Mouse (Mus musculus): ENCODE measurements around the gene Coq9. TPM values are rescaled to one million over a fixed set of nuclear protein-coding genes. Genes with fewer than 3 reads are reported as not detected.
A peak's percentile ranks its signal among the peaks of the same experiment; 100 is the strongest.

The Coq9 gene
- total and polyA plus RNA-seq, 3 experiments = 38.2 to 109 (median 68.8) TPM

DNA sequence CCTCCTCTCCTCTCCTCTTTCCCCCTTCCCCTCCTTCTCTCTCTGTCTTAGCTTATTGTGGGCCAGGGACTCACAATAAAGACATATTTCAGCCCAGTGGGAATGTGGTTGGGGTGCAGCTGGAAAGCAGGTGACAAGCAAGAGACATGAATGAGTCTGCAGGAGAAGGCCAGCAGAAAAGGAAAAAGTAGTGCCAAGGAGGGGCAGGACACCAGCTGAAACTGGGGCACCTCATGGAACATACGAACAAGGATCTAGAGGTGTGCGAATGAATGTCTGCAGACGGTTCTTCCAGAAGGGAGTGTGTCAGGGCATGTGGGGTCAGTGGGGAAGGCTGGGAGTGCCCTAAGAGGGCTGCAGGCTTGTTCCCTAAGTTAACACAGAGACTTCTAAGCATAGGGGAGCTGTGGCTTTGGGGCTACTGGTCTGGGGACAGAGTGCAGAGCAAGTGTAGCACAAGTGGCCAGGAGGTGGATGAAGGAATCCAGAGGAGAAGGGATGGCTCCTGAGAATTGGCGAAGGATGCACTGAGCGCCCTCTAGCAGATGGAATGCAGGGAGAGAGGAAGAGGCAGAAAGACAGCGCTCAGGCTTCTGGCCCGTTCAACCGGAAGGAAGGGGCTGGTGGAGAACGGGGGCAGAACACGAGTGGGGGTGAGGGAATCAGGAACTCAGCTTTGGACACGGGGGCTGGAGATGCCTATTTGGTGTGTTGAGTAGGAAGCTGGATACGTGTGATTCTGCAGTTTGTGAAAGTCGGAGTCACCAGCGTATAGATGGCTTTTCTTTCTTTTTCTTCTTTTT, 36.6 kb upstream of the Coq9 start:
- TF ChIP-seq TAL1 (conservative IDR thresholded peaks at IDR 0.05; ENCODE audit: low read depth, low read length) (no peak), GATA1 (IDR thresholded peaks at IDR 0.05; ENCODE audit: borderline replicate concordance, low read length) (no peak), GATA2 (IDR thresholded peaks at IDR 0.05; ENCODE audit: borderline replicate concordance, low read depth, low read length) (no peak), POLR2AphosphoS5 (IDR thresholded peaks at IDR 0.05; ENCODE audit: insufficient replicate concordance, low read depth, low read length) (no peak), CTCF (IDR thresholded peaks at IDR 0.05; ENCODE audit: low read depth, low read length) (no peak)
- DNase-seq (ENCODE audit: low spot score) (no peak), ATAC-seq (ENCODE audit: extremely low read depth, insufficient number of reproducible peaks, low FRiP score, poor library complexity, severe bottlenecking) (no peak)
- Histone ChIP-seq H3K9me3 (replicated peaks) (no peaks in the 10 kb centered on the region), H3K27me3 (ENCODE audit: insufficient read depth, low read length) (peaks cover 4% of the 10 kb centered on the region; the same call in 1 of the 2 replicates), H3K4me3 (ENCODE audit: low read depth, low read length) (no peak overlapping the region), H3K36me3 (replicated peaks) (no peaks in the 10 kb centered on the region), H3K4me1 (ENCODE audit: insufficient read depth, low read depth, low read length) (peaks cover 13% of the 10 kb centered on the region)

DNA sequence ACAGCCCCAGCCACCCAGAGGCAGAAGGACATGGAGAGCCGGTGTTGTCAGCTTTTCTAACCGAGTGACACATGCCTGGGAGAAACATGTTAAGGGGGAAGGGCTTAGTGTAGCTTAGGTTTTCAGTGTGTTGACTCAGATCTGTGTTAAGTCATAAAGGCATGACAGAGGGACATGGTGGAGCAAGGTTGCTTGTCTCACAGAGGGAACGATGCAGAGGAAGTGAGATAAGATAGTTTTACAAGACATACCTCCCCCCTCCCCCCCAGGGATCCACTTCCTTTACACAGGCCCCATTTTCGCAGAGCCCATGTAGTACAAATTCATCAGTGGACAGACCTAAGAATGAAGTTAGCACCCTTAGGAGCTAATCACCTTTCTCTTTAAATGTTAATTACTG, 35.7 kb upstream of the Coq9 start:
- ATAC-seq (ENCODE audit: extremely low read depth, insufficient number of reproducible peaks, low FRiP score, poor library complexity, severe bottlenecking) (peak; percentile 16; the same call in 1 of the 2 replicates), DNase-seq (ENCODE audit: low spot score) (no peak)
- Histone ChIP-seq H3K4me3 (ENCODE audit: low read depth, low read length) (no peak overlapping the region), H3K27me3 (ENCODE audit: insufficient read depth, low read length) (peaks cover 6% of the 10 kb centered on the region), H3K9me3 (replicated peaks) (no peaks in the 10 kb centered on the region), H3K36me3 (replicated peaks) (no peaks in the 10 kb centered on the region), H3K4me1 (ENCODE audit: insufficient read depth, low read depth, low read length) (peaks cover 13% of the 10 kb centered on the region)
- TF ChIP-seq GATA1 (IDR thresholded peaks at IDR 0.05; ENCODE audit: borderline replicate concordance, low read length) = no peak
- TF ChIP-seq CTCF (IDR thresholded peaks at IDR 0.05; ENCODE audit: low read depth, low read length) = no peak
- TF ChIP-seq POLR2AphosphoS5 (IDR thresholded peaks at IDR 0.05; ENCODE audit: insufficient replicate concordance, low read depth, low read length) = no peak
- TF ChIP-seq TAL1 (conservative IDR thresholded peaks at IDR 0.05; ENCODE audit: low read depth, low read length) = no peak
- no peak for TF ChIP-seq GATA2 (IDR thresholded peaks at IDR 0.05; ENCODE audit: borderline replicate concordance, low read depth, low read length)

DNA sequence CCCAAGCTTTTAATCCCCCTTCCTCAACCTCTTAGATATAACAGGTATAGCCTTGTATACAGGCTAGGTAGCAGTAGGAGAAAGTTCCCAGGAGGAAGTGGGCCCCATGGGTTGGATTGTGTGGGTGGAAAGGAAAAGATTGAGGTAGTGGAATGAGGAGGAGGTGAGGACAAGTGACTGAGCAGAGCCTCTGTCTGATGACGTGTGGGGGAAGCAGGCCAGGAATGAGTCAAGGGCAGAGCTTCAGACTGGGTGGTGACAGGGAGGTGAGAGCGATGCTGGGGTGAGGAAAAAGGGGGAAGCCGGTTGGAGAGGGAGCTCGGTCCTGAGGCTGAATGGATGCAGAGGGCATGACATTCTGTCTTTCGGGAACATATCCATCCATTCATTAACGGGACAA, 34.6 kb upstream of the Coq9 start:
- no peaks in the 10 kb centered on the region for H3K36me3 ChIP-seq (replicated peaks)
- ATAC-seq (ENCODE audit: extremely low read depth, insufficient number of reproducible peaks, low FRiP score, poor library complexity, severe bottlenecking) = no peak
- no peaks in the 10 kb centered on the region for H3K9me3 ChIP-seq (replicated peaks)
- H3K4me3 ChIP-seq (ENCODE audit: low read depth, low read length) = no peak overlapping the region
- no peak for DNase-seq (ENCODE audit: low spot score)
- TF ChIP-seq GATA1 (IDR thresholded peaks at IDR 0.05; ENCODE audit: borderline replicate concordance, low read length) = no peak
- TF ChIP-seq POLR2AphosphoS5 (IDR thresholded peaks at IDR 0.05; ENCODE audit: insufficient replicate concordance, low read depth, low read length) = no peak
- TF ChIP-seq CTCF (IDR thresholded peaks at IDR 0.05; ENCODE audit: low read depth, low read length) = no peak
- no peak for TF ChIP-seq GATA2 (IDR thresholded peaks at IDR 0.05; ENCODE audit: borderline replicate concordance, low read depth, low read length)
- TF ChIP-seq TAL1 (conservative IDR thresholded peaks at IDR 0.05; ENCODE audit: low read depth, low read length) = no peak
- H3K4me1 ChIP-seq (ENCODE audit: insufficient read depth, low read depth, low read length) = peaks cover 13% of the 10 kb centered on the region
- H3K27me3 ChIP-seq (ENCODE audit: insufficient read depth, low read length) = peaks cover 13% of the 10 kb centered on the region

DNA sequence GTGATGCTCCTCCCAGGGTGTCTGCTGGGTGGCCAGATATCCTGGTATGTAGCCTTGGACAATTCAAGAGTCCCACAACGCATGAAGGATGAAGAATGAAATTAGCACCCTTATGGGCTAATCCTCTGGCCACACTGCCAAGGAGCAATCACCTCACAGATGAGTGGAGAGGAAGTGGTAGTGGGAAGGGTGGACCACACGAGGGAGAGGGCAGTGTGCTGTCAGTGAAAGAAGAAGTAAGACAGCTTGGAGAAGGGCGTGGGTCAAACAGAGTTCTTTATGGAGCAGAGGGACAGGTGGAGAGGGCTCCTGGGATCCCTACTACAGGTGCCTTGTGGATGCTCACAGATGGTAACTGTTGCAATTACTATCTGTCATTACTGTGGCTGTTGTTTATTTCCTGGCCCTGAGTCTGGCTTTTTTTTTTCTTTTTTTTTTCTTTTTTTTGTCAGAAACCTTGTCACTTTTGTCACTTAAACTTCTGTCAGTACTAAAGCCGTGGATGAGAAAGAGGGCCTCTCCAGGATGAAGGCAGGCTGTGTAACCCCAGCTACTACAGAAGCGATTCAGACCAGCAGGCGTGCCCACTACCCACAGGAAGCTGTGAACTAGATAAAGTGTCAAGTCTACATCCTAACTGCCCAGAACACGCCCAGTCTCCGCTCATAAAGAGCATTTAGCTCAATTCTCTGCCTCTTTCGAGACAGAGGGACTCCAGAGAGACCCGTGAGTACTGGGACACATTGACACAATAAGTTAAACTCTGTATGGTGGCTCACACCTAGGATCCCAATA, 33.4 kb upstream of the Coq9 start:
- DNase-seq (ENCODE audit: low spot score) = no peak
- peaks cover 13% of the 10 kb centered on the region for H3K4me1 ChIP-seq (ENCODE audit: insufficient read depth, low read depth, low read length)

DNA sequence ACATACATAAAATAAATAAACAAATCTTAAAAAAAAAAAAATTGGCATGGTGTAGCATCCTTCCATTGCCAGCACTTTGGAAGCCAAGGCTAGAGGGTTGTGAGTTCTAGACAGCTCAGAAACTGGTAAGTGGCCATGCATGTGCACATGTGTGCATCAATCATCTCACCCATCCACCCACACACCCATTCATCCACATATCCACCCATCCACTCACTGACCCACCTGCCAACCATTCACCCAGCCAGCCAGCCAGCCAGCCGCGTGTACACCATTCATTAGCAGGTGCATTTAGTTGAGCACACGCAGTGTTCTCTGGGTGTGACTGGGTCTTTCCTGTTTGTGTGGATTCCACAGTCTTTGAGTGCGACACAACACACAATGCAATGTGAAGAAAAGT, 32.3 kb upstream of the Coq9 start:
- no peaks in the 10 kb centered on the region for H3K36me3 ChIP-seq (replicated peaks)
- no peak for ATAC-seq (ENCODE audit: extremely low read depth, insufficient number of reproducible peaks, low FRiP score, poor library complexity, severe bottlenecking)
- TF ChIP-seq POLR2AphosphoS5 (IDR thresholded peaks at IDR 0.05; ENCODE audit: insufficient replicate concordance, low read depth, low read length) (no peak), CTCF (IDR thresholded peaks at IDR 0.05; ENCODE audit: low read depth, low read length) (no peak), GATA1 (IDR thresholded peaks at IDR 0.05; ENCODE audit: borderline replicate concordance, low read length) (no peak), TAL1 (conservative IDR thresholded peaks at IDR 0.05; ENCODE audit: low read depth, low read length) (no peak), GATA2 (IDR thresholded peaks at IDR 0.05; ENCODE audit: borderline replicate concordance, low read depth, low read length) (no peak)
- H3K4me1 ChIP-seq (ENCODE audit: insufficient read depth, low read depth, low read length) = peaks cover 8% of the 10 kb centered on the region
- peaks cover 13% of the 10 kb centered on the region for H3K27me3 ChIP-seq (ENCODE audit: insufficient read depth, low read length)
- H3K4me3 ChIP-seq (ENCODE audit: low read depth, low read length) = no peak overlapping the region
- no peak for DNase-seq (ENCODE audit: low spot score)
- no peaks in the 10 kb centered on the region for H3K9me3 ChIP-seq (replicated peaks)

More for the DNA sequence above, 33.4 kb upstream of the Coq9 start:
- peaks cover 13% of the 10 kb centered on the region for H3K27me3 ChIP-seq (ENCODE audit: insufficient read depth, low read length)
- H3K36me3 ChIP-seq (replicated peaks) = no peaks in the 10 kb centered on the region
- no peaks in the 10 kb centered on the region for H3K9me3 ChIP-seq (replicated peaks)
- TF ChIP-seq CTCF (IDR thresholded peaks at IDR 0.05; ENCODE audit: low read depth, low read length) (no peak), POLR2AphosphoS5 (IDR thresholded peaks at IDR 0.05; ENCODE audit: insufficient replicate concordance, low read depth, low read length) (no peak), GATA2 (IDR thresholded peaks at IDR 0.05; ENCODE audit: borderline replicate concordance, low read depth, low read length) (no peak), GATA1 (IDR thresholded peaks at IDR 0.05; ENCODE audit: borderline replicate concordance, low read length) (no peak), TAL1 (conservative IDR thresholded peaks at IDR 0.05; ENCODE audit: low read depth, low read length) (no peak)
- ATAC-seq (ENCODE audit: extremely low read depth, insufficient number of reproducible peaks, low FRiP score, poor library complexity, severe bottlenecking) = no peak
- H3K4me3 ChIP-seq (ENCODE audit: low read depth, low read length) = no peak overlapping the region

DNA sequence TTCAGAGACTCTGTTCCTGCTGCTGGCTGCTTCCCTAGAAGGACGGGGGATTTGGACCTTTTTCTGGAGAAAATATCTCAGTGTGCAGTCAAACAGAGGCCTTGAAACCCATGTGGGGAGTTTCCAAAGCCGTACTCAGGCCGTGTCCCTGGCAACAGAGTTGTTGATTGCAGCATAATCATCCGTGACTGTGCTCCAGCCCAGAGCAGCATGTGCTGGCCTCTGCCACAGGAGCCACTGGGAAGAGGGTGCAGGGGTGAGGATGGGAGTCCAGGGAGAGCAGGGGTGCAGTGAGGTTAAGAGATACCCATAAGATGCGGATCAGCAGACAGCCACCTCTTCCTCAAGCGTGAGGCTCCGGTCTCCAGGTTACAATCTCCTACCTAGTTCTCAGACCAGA, 30.6 kb upstream of the Coq9 start:
- no peaks in the 10 kb centered on the region for H3K9me3 ChIP-seq (replicated peaks)
- TF ChIP-seq CTCF (IDR thresholded peaks at IDR 0.05; ENCODE audit: low read depth, low read length) (no peak), GATA2 (IDR thresholded peaks at IDR 0.05; ENCODE audit: borderline replicate concordance, low read depth, low read length) (no peak), TAL1 (conservative IDR thresholded peaks at IDR 0.05; ENCODE audit: low read depth, low read length) (no peak), GATA1 (IDR thresholded peaks at IDR 0.05; ENCODE audit: borderline replicate concordance, low read length) (no peak), POLR2AphosphoS5 (IDR thresholded peaks at IDR 0.05; ENCODE audit: insufficient replicate concordance, low read depth, low read length) (no peak)
- H3K4me1 ChIP-seq (ENCODE audit: insufficient read depth, low read depth, low read length) = peaks cover 3% of the 10 kb centered on the region
- peaks cover 11% of the 10 kb centered on the region for H3K27me3 ChIP-seq (ENCODE audit: insufficient read depth, low read length)
- ATAC-seq (ENCODE audit: extremely low read depth, insufficient number of reproducible peaks, low FRiP score, poor library complexity, severe bottlenecking) = no peak
- DNase-seq (ENCODE audit: low spot score) = no peak
- no peak overlapping the region for H3K4me3 ChIP-seq (ENCODE audit: low read depth, low read length)
- no peaks in the 10 kb centered on the region for H3K36me3 ChIP-seq (replicated peaks)

Measured in G1E (cell line).